Mouse (Mus musculus) kidney, embryonic 14.5 days (tissue): ENCODE data around the gene Enpep. TPM values are rescaled to one million over a fixed set of nuclear protein-coding genes. Genes with fewer than 3 reads are reported as not detected.

ENCODE experiments used
- ATAC-seq: fragments of 200-750 bp; cut with Nextera tagmentation; 2 replicates; pipeline ENCODE4 v1.8.0; 2017; ENCODE audit warnings: moderate number of reproducible peaks, mild to moderate bottlenecking, moderate TSS enrichment, moderate library complexity; ENCODE audit not compliant: low FRiP score, low TSS enrichment
- H3K27ac ChIP-seq: fragments of 300-500 bp; sonication (generic); 2 replicates; pipeline ENCODE4 v1.5.1; 2014; ENCODE audit warnings: low read depth, mild to moderate bottlenecking, low read length, moderate library complexity, mixed read lengths
- H3K27me3 ChIP-seq: fragments of 300-500 bp; sonication (generic); 2 replicates; pipeline ENCODE4 v1.6.1; 2014; ENCODE audit warnings: mild to moderate bottlenecking, low read length; ENCODE audit not compliant: control insufficient read depth, insufficient read depth
- H3K36me3 ChIP-seq: fragments of 300-500 bp; sonication (generic); 2 replicates; pipeline ENCODE4 v1.6.1; 2014; ENCODE audit warnings: low read length, mixed read lengths; ENCODE audit not compliant: control insufficient read depth, insufficient read depth
- H3K4me1 ChIP-seq: fragments of 300-500 bp; sonication (generic); 2 replicates; pipeline ENCODE4 v1.6.1; 2014; ENCODE audit warnings: low read length, mixed read lengths; ENCODE audit not compliant: control insufficient read depth, insufficient read depth
- H3K4me2 ChIP-seq: fragments of 300-500 bp; sonication (generic); replicated peaks from 2 replicates; pipeline ENCODE4 v1.6.1; 2014; ENCODE audit warnings: low read depth, mild to moderate bottlenecking, low read length
- H3K4me3 ChIP-seq: fragments of 300-500 bp; sonication (generic); 2 replicates; pipeline ENCODE4 v1.5.1; 2014; ENCODE audit warnings: mild to moderate bottlenecking, low read length
- H3K9ac ChIP-seq: fragments of 300-500 bp; sonication (generic); 2 replicates; pipeline ENCODE4 v1.6.1; 2014; ENCODE audit warnings: low read depth, mild to moderate bottlenecking, low read length, moderate library complexity
- H3K9me3 ChIP-seq: fragments of 300-500 bp; sonication (generic); 2 replicates; pipeline ENCODE4 v1.6.1; 2016; ENCODE audit warnings: low read length; ENCODE audit not compliant: control insufficient read depth
- WGBS: fragments of 180-500 bp; shearing (Covaris S2); extraction: QIAGEN DNeasy Blood & Tissue Kit; methylation state at CpG from one replicate; pipeline ENCODE4 v1.1.7; 2014; 5-methylcytosine and 5-hydroxymethylcytosine counted together
- polyA plus RNA-seq: library from polyadenylated mRNA; unstranded; fragments of >200 nt; fragmentation: Nextera tagmentation; extraction: Ambion mirVana; gene quantifications from 2 replicates; pipeline ENCODE4 v1.2.1, GENCODE M21; 2014

Enpep gene
- polyA plus RNA-seq, 1 experiment from 2014 or later, result 66.4 TPM

DNA sequence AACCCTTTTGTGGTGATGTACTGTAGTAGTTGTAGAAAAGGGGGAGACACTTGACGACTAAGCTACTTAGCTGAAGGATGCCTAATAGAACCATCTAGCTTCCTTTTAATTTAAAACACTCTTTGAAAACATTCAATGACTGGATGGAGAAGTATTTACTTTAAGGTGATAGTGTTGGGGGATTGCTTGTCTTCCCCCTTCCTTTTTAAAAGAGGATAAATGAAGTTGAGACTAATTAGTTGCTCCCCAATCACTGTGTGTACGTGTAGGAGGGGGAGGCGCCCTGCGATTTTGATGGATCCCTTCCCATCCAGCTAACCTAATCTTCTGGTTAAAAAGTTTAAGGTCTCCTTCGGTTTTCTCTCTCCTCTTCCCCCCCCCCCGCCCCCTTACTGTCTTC is 109.1 kb downstream of the Enpep start:
- peak overlapping the region; percentile 25; the same call in 1 of the 2 replicates for H3K4me3 ChIP-seq
- H3K4me2 ChIP-seq, result no peak overlapping the region
- peaks cover 92% of the 10 kb centered on the region for H3K27me3 ChIP-seq
- no peak overlapping the region for H3K27ac ChIP-seq
- no peak for ATAC-seq
- H3K4me1 ChIP-seq, result peaks cover 7% of the 10 kb centered on the region; the same call in 1 of the 2 replicates
- H3K36me3 ChIP-seq, result no peaks in the 10 kb centered on the region
- WGBS, result 2% methylated on average over 6 of the region's 6 CpGs
- H3K9ac ChIP-seq, result no peak overlapping the region
- no peaks in the 10 kb centered on the region for H3K9me3 ChIP-seq

DNA sequence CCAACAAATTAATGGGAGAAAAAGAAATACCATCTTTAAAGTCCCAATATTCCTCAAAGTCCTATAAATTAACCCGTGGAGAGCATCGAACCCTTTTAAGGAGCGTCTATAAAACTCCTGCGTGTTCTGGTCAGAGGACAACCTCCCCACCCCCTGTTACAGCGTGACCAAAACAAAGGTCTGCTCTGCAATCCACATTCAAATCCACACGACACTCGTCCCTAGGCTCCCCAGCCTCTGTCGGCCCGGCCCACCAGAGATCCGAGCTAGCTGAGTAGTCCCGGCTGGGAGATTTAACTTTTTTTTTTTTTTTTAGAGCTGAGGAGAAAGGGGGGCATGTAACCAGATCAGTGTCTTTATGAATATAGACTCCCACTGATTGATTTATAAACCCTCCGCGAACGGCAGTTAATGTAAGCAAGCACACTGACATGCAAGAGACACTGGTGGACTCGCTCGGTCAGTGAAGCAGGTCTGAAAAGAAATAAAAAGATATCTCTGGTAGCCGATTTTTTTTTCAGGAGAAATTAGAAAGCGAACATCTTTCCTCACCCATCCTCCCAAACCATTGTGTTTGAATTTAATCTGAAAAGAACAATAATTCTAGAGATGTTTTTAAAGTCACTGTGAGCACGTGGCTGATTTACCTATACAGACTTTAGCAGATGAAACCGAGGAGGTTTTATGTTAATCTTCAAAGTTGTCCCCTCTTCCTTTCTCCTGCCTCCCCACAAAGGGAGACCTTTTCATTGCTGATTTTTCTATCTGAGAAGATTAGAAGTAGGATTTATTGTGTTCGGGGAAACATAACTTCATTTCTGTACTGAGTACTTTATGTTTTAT is 109.9 kb downstream of the Enpep start:
- no peak overlapping the region for H3K9ac ChIP-seq

GRCm38 (mm10) chr3:129221380-129222260 is 110.9 kb downstream of the Enpep start:
- H3K4me3 ChIP-seq, result peak overlapping the region; percentile 3; the same call in 1 of the 2 replicates
- H3K27ac ChIP-seq, result no peak overlapping the region
- H3K27me3 ChIP-seq, result peaks cover 92% of the 10 kb centered on the region
- no peak overlapping the region for H3K9ac ChIP-seq
- no peaks in the 10 kb centered on the region for H3K9me3 ChIP-seq
- H3K36me3 ChIP-seq, result no peaks in the 10 kb centered on the region
- ATAC-seq, result no peak
- peaks cover 7% of the 10 kb centered on the region; the same call in 1 of the 2 replicates for H3K4me1 ChIP-seq
- 2% methylated on average over 26 of the region's 27 CpGs for WGBS
- H3K4me2 ChIP-seq, result no peak overlapping the region

More for the DNA sequence above, 109.9 kb downstream of the Enpep start:
- Histone ChIP-seq H3K4me2 (no peak overlapping the region), H3K9me3 (no peaks in the 10 kb centered on the region), H3K36me3 (no peaks in the 10 kb centered on the region), H3K4me1 (peaks cover 7% of the 10 kb centered on the region; the same call in 1 of the 2 replicates), H3K27ac (no peak overlapping the region), H3K4me3 (no peak overlapping the region), H3K27me3 (peaks cover 92% of the 10 kb centered on the region)
- WGBS, result 1% methylated on average over 21 of the region's 21 CpGs
- ATAC-seq, result no peak

DNA sequence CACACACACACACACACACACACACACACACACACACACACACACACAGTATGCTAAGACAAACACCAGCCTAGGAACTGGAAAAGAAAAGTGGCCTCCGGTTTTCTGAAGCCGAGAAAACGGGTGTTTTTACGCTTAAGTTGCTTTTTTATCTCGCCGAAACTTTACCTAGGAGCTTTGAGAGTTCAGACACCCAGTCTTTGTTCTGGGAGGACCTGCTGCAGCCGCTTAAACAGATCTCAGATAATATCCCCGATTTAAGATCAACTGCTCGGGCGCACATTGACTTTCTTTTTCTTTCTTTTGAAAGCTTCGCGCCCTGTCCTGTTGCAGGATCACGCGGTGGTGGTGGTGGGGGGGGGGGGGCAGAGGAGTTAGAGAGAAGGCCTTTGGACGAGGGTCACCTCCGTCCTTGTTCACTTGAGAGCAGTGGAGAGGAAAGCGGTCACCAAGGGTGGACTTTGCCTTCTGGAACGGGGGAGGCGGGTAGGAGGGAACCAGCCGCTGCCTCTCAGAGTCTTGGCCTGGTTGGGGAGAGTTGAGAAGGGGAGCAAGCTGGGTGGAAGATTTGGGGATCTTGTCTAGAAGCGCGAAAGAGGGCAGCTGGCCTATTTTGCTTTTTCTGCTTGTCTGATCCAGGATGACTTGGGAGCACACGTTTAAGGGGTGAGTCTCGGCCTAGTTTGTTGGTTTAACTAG is 111.7 kb downstream of the Enpep start:
- H3K4me3 ChIP-seq, result peak overlapping the region; percentile 3; the same call in 1 of the 2 replicates
- H3K4me2 ChIP-seq, result no peak overlapping the region
- H3K4me1 ChIP-seq, result peaks cover 10% of the 10 kb centered on the region; the same call in 1 of the 2 replicates
- no peaks in the 10 kb centered on the region for H3K36me3 ChIP-seq
- H3K27ac ChIP-seq, result no peak overlapping the region
- no peak overlapping the region for H3K9ac ChIP-seq
- 2% methylated on average over 24 of the region's 24 CpGs for WGBS
- ATAC-seq, result 0 out of 2 replicates have a peak, but pooled peaks have one; percentile 8
- no peaks in the 10 kb centered on the region for H3K9me3 ChIP-seq
- H3K27me3 ChIP-seq, result peaks cover 87% of the 10 kb centered on the region

DNA sequence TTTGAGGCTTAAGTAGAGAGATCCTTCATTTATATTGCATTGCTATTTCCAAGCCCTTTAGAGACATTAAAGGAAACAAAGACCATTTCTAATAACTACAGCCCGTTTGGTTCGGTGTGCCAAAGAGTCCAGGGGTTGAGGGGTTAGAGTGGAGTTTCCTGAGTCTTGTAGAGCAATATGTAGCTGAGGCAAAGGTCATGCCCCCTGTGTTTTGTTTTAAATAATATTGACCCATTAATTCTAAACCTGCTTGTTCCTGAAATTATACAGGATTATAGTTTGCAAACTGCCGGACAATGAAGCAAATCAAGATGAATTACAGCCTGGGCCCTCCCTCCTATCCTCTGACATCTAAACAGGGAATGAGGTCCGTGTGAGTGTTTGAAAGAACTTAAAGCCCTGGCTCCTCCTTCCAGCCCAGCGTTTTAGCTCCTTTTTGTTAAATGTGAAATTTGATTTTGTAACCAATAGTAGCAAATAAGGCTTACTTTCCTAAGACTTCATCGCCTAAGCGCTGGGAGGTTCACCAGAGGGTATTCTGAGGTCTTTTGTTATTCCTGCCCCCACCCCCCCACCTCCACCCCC is 112.3 kb downstream of the Enpep start:
- WGBS, result 2% methylated on average over 7 of the region's 7 CpGs
- H3K9me3 ChIP-seq, result no peaks in the 10 kb centered on the region
- no peak overlapping the region for H3K4me2 ChIP-seq
- H3K27me3 ChIP-seq, result peaks cover 87% of the 10 kb centered on the region
- ATAC-seq, result no peak
- no peak overlapping the region for H3K4me3 ChIP-seq
- no peaks in the 10 kb centered on the region for H3K36me3 ChIP-seq
- H3K4me1 ChIP-seq, result peaks cover 12% of the 10 kb centered on the region; the same call in 1 of the 2 replicates
- H3K9ac ChIP-seq, result no peak overlapping the region
- H3K27ac ChIP-seq, result no peak overlapping the region

Other genes starting within 250 kb of the Enpep start
- 1.7 and 1.8 TPM in 2 replicates for gene Pitx2, start 132.8 kb downstream of the Enpep start, polyA plus RNA-seq
- 38.9 and 50.4 TPM in 2 replicates for gene Elovl6, start 199.6 kb upstream of the Enpep start, polyA plus RNA-seq